Mouse (Mus musculus) heart, embryonic 14.5 days (tissue): ENCODE results near the gene Dock9. TPM values are rescaled to one million over a fixed set of nuclear protein-coding genes. Genes with fewer than 3 reads are reported as not detected.

Source experiments
- ATAC-seq: fragments of 200-750 bp; cut with Nextera tagmentation; 2 replicates; pipeline ENCODE4 v1.8.0; 2017; ENCODE audit warnings: low read depth, moderate TSS enrichment; ENCODE audit not compliant: insufficient number of reproducible peaks, insufficient read depth, low FRiP score
- H3K27ac ChIP-seq, 2 experiments: fragments of 200-500 bp in 1 of 2; fragments of 300-500 bp in 1 of 2; sonication (generic) in 1 of 2; replicated peaks in 1 of 2; 2 replicates each; pipeline ENCODE4 v1.5.1; 2012 to 2014; ENCODE audit warnings: low read depth in 2 of 2, low read length in 2 of 2, control low read depth in 1 of 2, mild to moderate bottlenecking in 1 of 2, mixed read lengths in 1 of 2; ENCODE audit not compliant: control insufficient read depth in 1 of 2, insufficient read depth in 1 of 2
- H3K27me3 ChIP-seq: fragments of 300-500 bp; sonication (generic); 2 replicates; pipeline ENCODE4 v1.6.1; 2014; ENCODE audit warnings: mild to moderate bottlenecking, low read length, control low read depth; ENCODE audit not compliant: control insufficient read depth, insufficient read depth
- H3K36me3 ChIP-seq: fragments of 300-500 bp; sonication (generic); 2 replicates; pipeline ENCODE4 v1.6.1; 2014; ENCODE audit warnings: mild to moderate bottlenecking, control low read depth, low read length, mixed read lengths; ENCODE audit not compliant: control insufficient read depth, insufficient read depth
- H3K4me1 ChIP-seq, 2 experiments: fragments of 200-500 bp in 1 of 2; fragments of 300-500 bp in 1 of 2; sonication (generic) in 1 of 2; 2 replicates each; pipeline ENCODE4 v1.6.1; 2012 to 2014; ENCODE audit warnings: low read length in 2 of 2, control low read depth in 1 of 2, mixed read lengths in 1 of 2; ENCODE audit not compliant: control insufficient read depth in 2 of 2, insufficient read depth in 2 of 2
- H3K4me2 ChIP-seq: fragments of 300-500 bp; sonication (generic); 2 replicates; pipeline ENCODE4 v1.6.1; 2014; ENCODE audit warnings: mild to moderate bottlenecking, low read length
- H3K4me3 ChIP-seq, 2 experiments: fragments of 200-500 bp in 1 of 2; fragments of 300-500 bp in 1 of 2; sonication (generic) in 1 of 2; 2 replicates each; pipeline ENCODE4 v1.5.1; 2012 to 2014; ENCODE audit warnings: low read length in 2 of 2, mild to moderate bottlenecking in 2 of 2, control low read depth in 1 of 2, low read depth in 1 of 2, moderate library complexity in 1 of 2; ENCODE audit not compliant: control insufficient read depth in 1 of 2, insufficient read depth in 1 of 2
- H3K9ac ChIP-seq: fragments of 300-500 bp; sonication (generic); 2 replicates; pipeline ENCODE4 v1.6.1; 2014; ENCODE audit warnings: mild to moderate bottlenecking, low read length
- H3K9me3 ChIP-seq: fragments of 300-500 bp; sonication (generic); 2 replicates; pipeline ENCODE4 v1.6.1; 2016; ENCODE audit warnings: low read length, control low read depth; ENCODE audit not compliant: control insufficient read depth
- WGBS: fragments of 180-500 bp; shearing (Covaris S2); extraction: QIAGEN DNeasy Blood & Tissue Kit; methylation state at CpG from one replicate; pipeline ENCODE4 v1.1.7; 2014; 5-methylcytosine and 5-hydroxymethylcytosine counted together
- polyA plus RNA-seq: library from polyadenylated mRNA; unstranded; fragments of >200 nt; fragmentation: Nextera tagmentation; extraction: Ambion mirVana; gene quantifications from 2 replicates; pipeline ENCODE4 v1.2.1, GENCODE M21; 2014

The Dock9 gene
- polyA plus RNA-seq, 1 experiment from 2014 or later = 8.4 TPM

DNA sequence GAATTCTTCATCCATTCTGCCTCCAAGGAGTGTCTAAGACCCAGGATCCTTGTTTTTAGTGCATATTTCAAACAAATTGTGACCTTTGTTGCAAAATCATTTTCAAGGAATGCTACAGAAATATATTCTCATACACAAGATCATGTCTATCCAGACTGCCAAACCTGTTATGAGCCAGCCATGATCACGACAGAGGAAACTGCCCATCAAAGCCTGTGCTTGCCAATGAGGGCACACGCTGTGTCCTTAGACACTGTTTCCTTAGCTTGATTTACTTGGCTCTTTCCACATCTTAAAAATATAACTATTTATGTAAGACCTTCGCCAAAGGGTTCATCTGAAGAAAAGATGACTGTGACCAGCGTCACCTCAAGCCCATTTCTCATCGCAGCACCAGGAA, 127.6 kb downstream of the Dock9 start:
- H3K27me3 ChIP-seq = no peaks in the 10 kb centered on the region
- no peak for ATAC-seq
- H3K9me3 ChIP-seq = peaks cover 9% of the 10 kb centered on the region; the same call in 1 of the 2 replicates
- H3K4me2 ChIP-seq = no peak overlapping the region
- no peak overlapping the region for H3K9ac ChIP-seq
- H3K27ac ChIP-seq = no peak overlapping the region
- no peak overlapping the region for H3K4me3 ChIP-seq
- 85% methylated on average over 5 of the region's 5 CpGs for WGBS
- H3K4me1 ChIP-seq = peaks cover 0 to under 1% of the 10 kb centered on the region in 2 experiments; a peak in 1 of 4 replicates
- no peaks in the 10 kb centered on the region for H3K36me3 ChIP-seq

DNA sequence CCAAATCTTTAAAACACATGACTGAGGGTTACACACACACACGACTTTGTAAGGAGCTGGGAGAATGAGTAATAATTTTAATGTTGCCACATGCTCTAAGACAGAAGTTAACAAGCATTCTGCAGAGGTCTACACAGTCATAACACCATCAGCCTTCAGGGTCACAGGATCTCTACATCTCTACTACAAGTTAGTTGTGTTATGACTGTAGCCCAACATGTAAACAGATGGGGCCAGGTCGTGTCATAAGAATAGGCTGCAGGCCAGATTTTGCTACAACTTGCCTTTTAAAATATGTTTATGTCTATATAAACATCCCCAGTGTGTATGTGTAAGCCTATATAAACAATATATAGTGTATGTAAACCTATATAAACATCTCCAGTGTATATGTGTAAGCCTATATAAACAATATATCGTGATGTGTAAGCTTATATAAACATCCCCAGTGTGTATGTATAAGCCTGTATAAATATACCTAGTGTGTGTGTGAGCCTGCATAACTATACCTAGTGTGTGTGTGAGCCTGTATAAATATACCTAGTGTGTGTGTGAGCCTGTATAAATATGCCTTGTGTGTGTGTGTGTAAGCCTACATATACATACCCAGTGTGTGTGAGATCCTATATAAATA, 130.9 kb downstream of the Dock9 start:
- Histone ChIP-seq H3K27me3 (no peaks in the 10 kb centered on the region), H3K27ac (no peak overlapping the region), H3K4me3 (no peak overlapping the region), H3K4me2 (no peak overlapping the region), H3K9me3 (no peaks in the 10 kb centered on the region), H3K36me3 (no peaks in the 10 kb centered on the region), H3K9ac (no peak overlapping the region), H3K4me1 (no peaks in the 10 kb centered on the region)
- ATAC-seq = no peak
- 79% methylated on average over 3 of the region's 3 CpGs for WGBS

DNA sequence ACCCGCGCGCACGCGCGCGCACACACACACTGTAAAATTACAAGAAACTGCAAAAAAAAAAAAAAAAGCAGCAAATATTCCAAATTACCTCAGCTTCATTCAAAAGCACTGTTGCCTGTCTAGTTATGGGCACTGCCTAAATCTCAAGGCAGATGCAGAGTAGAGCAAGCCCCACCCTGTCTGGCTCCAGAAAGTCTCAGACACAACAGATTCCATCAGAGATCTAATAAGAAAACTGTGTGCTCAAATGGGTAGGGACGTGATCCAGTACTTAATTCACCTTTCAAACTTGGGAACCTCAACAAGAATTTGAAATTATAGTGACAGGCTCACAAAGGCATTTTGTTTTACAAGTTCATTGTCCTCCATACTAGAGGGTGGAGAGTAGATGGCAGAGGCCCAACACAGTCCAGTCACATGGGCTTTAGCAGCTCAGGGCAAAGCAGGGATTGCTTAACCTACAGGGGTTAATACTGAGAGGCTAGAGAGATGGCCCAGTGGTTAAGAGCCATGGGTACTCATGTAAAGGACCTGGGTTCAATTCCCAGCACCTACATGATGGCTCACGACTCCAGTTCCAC, 131.9 kb downstream of the Dock9 start:
- Histone ChIP-seq H3K4me2 (no peak overlapping the region), H3K4me3 (no peak overlapping the region), H3K36me3 (no peaks in the 10 kb centered on the region), H3K9me3 (no peaks in the 10 kb centered on the region), H3K9ac (no peak overlapping the region), H3K27ac (no peak overlapping the region), H3K27me3 (no peaks in the 10 kb centered on the region), H3K4me1 (peaks cover 0 to 5% of the 10 kb centered on the region in 2 experiments; a peak in 2 of 4 replicates)
- ATAC-seq = no peak
- WGBS = 97% methylated on average over 9 of the region's 9 CpGs

DNA sequence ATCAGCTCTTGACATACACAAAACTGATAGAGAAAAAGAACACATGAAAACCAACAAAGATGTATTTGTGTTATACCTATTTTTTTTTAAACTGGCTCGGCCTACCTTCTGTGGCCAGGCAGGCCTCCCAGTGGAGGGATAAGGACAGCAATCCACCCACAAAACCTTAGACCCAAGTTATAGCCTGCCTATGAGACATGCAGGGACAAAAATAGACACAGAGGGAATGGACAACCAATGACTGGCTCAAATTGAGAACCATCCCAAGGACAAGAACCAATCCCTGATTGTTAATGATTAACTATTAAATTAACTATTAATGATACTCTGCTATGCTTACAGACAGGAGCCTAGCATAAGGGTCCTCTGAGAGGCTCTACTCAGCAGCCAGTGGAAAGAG, 133.7 kb downstream of the Dock9 start:
- H3K27ac ChIP-seq = no peak overlapping the region
- no peaks in the 10 kb centered on the region for H3K9me3 ChIP-seq
- H3K36me3 ChIP-seq = no peaks in the 10 kb centered on the region
- 81% methylated on average over 1 of the region's 1 CpGs for WGBS
- H3K4me2 ChIP-seq = no peak overlapping the region
- no peak for ATAC-seq
- H3K27me3 ChIP-seq = no peaks in the 10 kb centered on the region
- no peak overlapping the region for H3K4me3 ChIP-seq
- no peak overlapping the region for H3K9ac ChIP-seq
- peaks cover 0 to 12% of the 10 kb centered on the region in 2 experiments; a peak in 3 of 4 replicates for H3K4me1 ChIP-seq

DNA sequence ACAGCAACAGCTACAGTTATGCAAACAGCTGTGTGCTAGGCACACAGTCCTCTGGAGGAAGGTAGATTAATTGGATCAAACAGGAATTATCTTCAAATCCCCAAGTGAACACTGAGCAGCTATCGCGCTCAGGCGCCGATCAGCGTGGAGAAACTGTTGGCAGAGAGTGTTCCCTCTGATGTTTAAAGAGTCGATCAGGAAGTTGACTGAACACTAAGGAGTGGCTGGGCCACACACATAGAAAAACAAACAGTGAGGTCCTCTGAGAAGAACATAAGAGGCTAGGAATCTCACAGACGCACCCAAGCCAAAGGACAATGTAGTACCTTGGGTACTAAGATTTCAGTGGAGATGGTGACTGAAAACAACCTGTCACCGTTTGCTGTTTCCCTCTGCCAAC, 136.7 kb downstream of the Dock9 start:
- no peak overlapping the region for H3K4me2 ChIP-seq
- H3K27me3 ChIP-seq = no peaks in the 10 kb centered on the region
- H3K27ac ChIP-seq = no peak overlapping the region; a peak in 1 of 4 replicates
- no peaks in the 10 kb centered on the region for H3K9me3 ChIP-seq
- no peak for ATAC-seq
- H3K4me3 ChIP-seq = no peak overlapping the region
- H3K4me1 ChIP-seq = peaks cover 5 to 19% of the 10 kb centered on the region in 2 experiments
- H3K9ac ChIP-seq = no peak overlapping the region
- 25% methylated on average over 8 of the region's 8 CpGs for WGBS
- H3K36me3 ChIP-seq = 0 out of 2 replicates have a peak, but pooled peaks cover 5% of the 10 kb centered on the region

DNA sequence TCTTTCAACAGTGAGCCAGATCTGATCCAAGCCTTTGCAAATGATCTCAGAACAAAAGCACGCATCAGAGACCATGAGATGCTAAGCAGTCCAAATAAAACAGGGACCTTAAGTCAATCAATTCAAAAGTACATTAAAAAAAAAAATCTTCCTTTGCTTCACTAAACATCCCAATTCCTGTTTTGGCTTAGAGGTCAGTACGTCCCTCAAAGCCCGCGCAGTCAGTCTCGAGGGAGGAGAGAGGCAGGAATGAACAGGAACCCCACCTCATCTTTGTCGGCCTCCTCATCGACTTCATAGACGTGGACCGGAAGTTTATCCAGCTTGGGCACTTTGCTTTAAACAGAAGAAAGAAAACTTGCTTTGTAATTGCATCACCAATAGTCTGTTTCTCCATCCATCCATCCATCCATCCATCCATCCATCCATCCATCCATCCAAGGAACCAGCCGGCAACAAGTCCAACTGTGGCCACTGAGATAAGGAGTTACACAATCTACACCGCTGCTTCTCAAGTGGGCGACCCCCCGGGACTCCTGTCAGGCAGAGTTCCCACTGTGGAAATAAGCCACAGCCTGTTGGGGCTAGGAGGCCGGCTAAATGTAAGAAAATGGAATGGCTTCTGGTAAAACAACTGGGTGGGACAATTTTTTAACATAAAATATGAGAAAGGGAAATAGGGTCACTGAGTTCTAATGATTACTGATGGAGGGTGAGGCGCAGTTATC, 137.3 kb downstream of the Dock9 start:
- no peak for ATAC-seq
- Histone ChIP-seq H3K27ac (no peak overlapping the region; a peak in 1 of 4 replicates), H3K27me3 (no peaks in the 10 kb centered on the region), H3K4me2 (no peak overlapping the region), H3K9ac (no peak overlapping the region), H3K36me3 (0 out of 2 replicates have a peak, but pooled peaks cover 5% of the 10 kb centered on the region), H3K4me3 (no peak overlapping the region), H3K9me3 (no peaks in the 10 kb centered on the region), H3K4me1 (peaks cover 5 to 19% of the 10 kb centered on the region in 2 experiments)
- 63% methylated on average over 15 of the region's 15 CpGs for WGBS

DNA sequence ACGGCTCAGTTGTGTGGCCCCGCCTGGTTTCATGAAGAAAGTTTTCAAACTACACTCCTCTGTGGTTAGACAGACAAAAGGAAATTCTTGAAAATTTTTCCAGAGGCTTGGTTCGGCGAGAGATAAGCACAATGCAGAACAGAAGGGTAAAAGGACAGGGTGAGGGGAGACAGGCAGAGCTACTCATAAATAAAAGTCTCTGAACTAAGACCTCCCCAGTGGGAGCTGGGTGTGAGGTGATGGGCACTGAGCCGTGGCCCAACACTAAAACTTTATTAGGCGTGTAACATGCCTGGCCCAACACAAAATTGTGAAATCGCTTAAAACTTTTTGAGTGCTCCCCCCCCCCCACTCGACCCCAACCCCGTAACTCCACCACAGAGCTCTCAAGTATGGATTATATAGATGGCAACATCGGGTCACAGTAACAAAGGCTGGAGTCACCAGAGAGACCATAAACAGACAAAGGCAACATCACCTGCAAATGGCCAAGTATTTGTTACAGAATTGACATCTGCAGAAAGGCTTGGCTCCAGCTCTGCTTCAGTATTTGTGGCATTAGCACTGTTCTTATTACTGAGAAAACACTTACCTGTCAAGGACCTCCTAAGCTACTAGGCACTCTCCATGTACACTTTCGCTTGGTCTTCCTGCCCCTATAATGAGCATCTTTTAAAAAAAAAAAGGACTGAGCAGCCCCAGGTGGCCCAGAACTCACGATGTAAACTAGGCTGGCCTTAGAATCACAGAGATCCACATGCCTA, 138.4 kb downstream of the Dock9 start:
- H3K4me2 ChIP-seq = no peak overlapping the region
- H3K4me3 ChIP-seq = no peak overlapping the region
- no peaks in the 10 kb centered on the region for H3K27me3 ChIP-seq
- no peak for ATAC-seq
- peaks cover 5 to 19% of the 10 kb centered on the region in 2 experiments for H3K4me1 ChIP-seq
- 0 out of 2 replicates have a peak, but pooled peaks cover 5% of the 10 kb centered on the region for H3K36me3 ChIP-seq
- no peak overlapping the region for H3K9ac ChIP-seq
- 59% methylated on average over 12 of the region's 12 CpGs for WGBS
- no peak overlapping the region for H3K27ac ChIP-seq
- no peaks in the 10 kb centered on the region for H3K9me3 ChIP-seq
